Mouse (Mus musculus): ENCODE results near the gene Ms4a2. TPM values are rescaled to one million over a fixed set of nuclear protein-coding genes. Genes with fewer than 3 reads are reported as not detected.

The Ms4a2 gene
- 0.08 and 0.11 TPM in 2 replicates for polyA plus RNA-seq (2012; rRNA removed)

GRCm38 (mm10) chr19:11623551-11623950, at the start of gene Ms4a2:
TSS of gene Ms4a2 (minus strand) at chr19:11623719.

GRCm38 (mm10) chr19:11660459-11660858, 36.9 kb upstream of the Ms4a2 start, which contains the start of gene Oosp2:
TSS of gene Oosp2 (minus strand) at chr19:11660559.

GRCm38 (mm10) chr19:11640732-11641131, 17.2 kb upstream of the Ms4a2 start, which contains the start of gene Ms4a3:
TSS of gene Ms4a3 (minus strand) at chr19:11640851.

GRCm38 (mm10) chr19:11604603-11605002, 18.9 kb downstream of the Ms4a2 start, which contains the start of gene Ms4a6d:
TSS of gene Ms4a6d (minus strand) at chr19:11604849.

Other genes starting within 250 kb of the Ms4a2 start
- gene Ms4a4a, start 248.2 kb downstream of the Ms4a2 start, polyA plus RNA-seq (2012; rRNA removed): 0.16 and 0.26 TPM in 2 replicates
- gene Ms4a4c, start 218.9 kb downstream of the Ms4a2 start, polyA plus RNA-seq (2012; rRNA removed): 0.03 TPM in 1 of 2 replicates, not detected in the other
- gene Ms4a4b, start 180.2 kb downstream of the Ms4a2 start, polyA plus RNA-seq (2012; rRNA removed): 0.09 TPM in 1 of 2 replicates, not detected in the other
- 1.3 and 1.4 TPM in 2 replicates for gene Ms4a6c, start 154.4 kb downstream of the Ms4a2 start, polyA plus RNA-seq (2012; rRNA removed)
- gene Gm8369, start 137.8 kb downstream of the Ms4a2 start, polyA plus RNA-seq (2012; rRNA removed): 0.08 TPM in 1 of 2 replicates, not detected in the other
- gene Ms4a6b, start 107.2 kb downstream of the Ms4a2 start, polyA plus RNA-seq (2012; rRNA removed): 1.4 and 1.8 TPM in 2 replicates
- gene Ms4a4d, start 86.9 kb downstream of the Ms4a2 start, polyA plus RNA-seq (2012; rRNA removed): 0.14 TPM in 1 of 2 replicates, not detected in the other
- 0.87 and 1.7 TPM in 2 replicates for gene Ms4a6d, start 18.9 kb downstream of the Ms4a2 start, polyA plus RNA-seq (2012; rRNA removed)
- gene Ms4a3, start 17.1 kb upstream of the Ms4a2 start, polyA plus RNA-seq (2012; rRNA removed): 0.17 TPM in 1 of 2 replicates, not detected in the other
- not detected in 2 replicates for gene Oosp2, start 36.8 kb upstream of the Ms4a2 start, polyA plus RNA-seq (2012; rRNA removed)
- gene Oosp1, start 67.4 kb upstream of the Ms4a2 start, polyA plus RNA-seq (2012; rRNA removed): not detected in 2 replicates
- not detected in 2 replicates for gene Oosp3, start 73.3 kb upstream of the Ms4a2 start, polyA plus RNA-seq (2012; rRNA removed)
- not detected in 2 replicates for gene Gif, start 123.8 kb upstream of the Ms4a2 start, polyA plus RNA-seq (2012; rRNA removed)
- 36.9 and 37.1 TPM in 2 replicates for gene Mrpl16, start 146.7 kb upstream of the Ms4a2 start, polyA plus RNA-seq (2012; rRNA removed)
- gene Stx3, start 195.7 kb upstream of the Ms4a2 start, polyA plus RNA-seq (2012; rRNA removed): 44.5 and 50.9 TPM in 2 replicates
- not detected in 2 replicates for gene Olfr1417, start 215.5 kb upstream of the Ms4a2 start, polyA plus RNA-seq (2012; rRNA removed)
- gene Olfr1418, start 237.3 kb upstream of the Ms4a2 start, polyA plus RNA-seq (2012; rRNA removed): not detected in 2 replicates

Data from central nervous system, embryonic 18 days (tissue).